23 mouse cellular contexts compared by ENCODE assay signal in genomic region chr11:68811881-68812577, GRCm38 (mm10). TPM values are rescaled to one million over a fixed set of nuclear protein-coding genes. Genes with fewer than 3 reads are reported as not detected.
A peak's percentile ranks its signal among the peaks of the same experiment; 100 is the strongest.
DNase-seq lines count a peak whose midpoint lies in the region; TF ChIP-seq lines count a peak whose summit lies in the region.
"Had no signal": no experiment of that assay in that cellular context is flagged by ENCODE, and none has a peak within 500 bp of the region (broad histone marks: within the 10 kb centered on the region; RNA-seq: fewer than 3 reads in every experiment).

No protein-coding gene starts in this region.

- no peaks in the 10 kb centered on the region for H3K9me3 ChIP-seq in E14TG2a.4 (ENCODE audit: low read length)
- H3K9me3 ChIP-seq: hindbrain, embryonic 12.5 days; liver, embryonic 12.5 days; midbrain, embryonic 10.5 days; midbrain, embryonic 15.5 days; neural tube, embryonic 15.5 days had no signal

- peak; percentile 19 for DNase-seq in adrenal gland, adult 2 months
- no peak for DNase-seq in adrenal gland, postnatal 25 days
- peak; percentile 36 to 39 for DNase-seq in layer of hippocampus, adult 2 months (ENCODE audit: low spot score in 2 of 2)
- DNase-seq in layer of hippocampus, adult 9-10 months (ENCODE audit: low spot score), result no peak
- peak; percentile 84 for DNase-seq in R1 (ENCODE audit: low read depth, low spot score)
- DNase-seq in thymus, postnatal 0 days (ENCODE audit: low spot score), result no peak
- DNase-seq: cerebellum, adult 11-12 months; cerebellum, postnatal 14 days; gastrocnemius, postnatal 14 days; heart, postnatal 36 days; kidney, adult 8-10 months; kidney, postnatal 10 days; left cerebral cortex, postnatal 4 days; liver, postnatal 0 days; thymus, adult 2 months; thymus, postnatal 4 days had no signal

- H3K27me3 ChIP-seq in E14TG2a.4 (ENCODE audit: insufficient read depth, low read length), result no peaks in the 10 kb centered on the region
- H3K27me3 ChIP-seq: hindbrain, embryonic 12.5 days; liver, embryonic 12.5 days; midbrain, embryonic 15.5 days; neural tube, embryonic 15.5 days had no signal

- H3K4me3 ChIP-seq in layer of hippocampus, adult 2 months, result no peak overlapping the region
- peak overlapping the region; percentile 65 for H3K4me3 ChIP-seq in E14TG2a.4 (replicated peaks; ENCODE audit: low read length)
- H3K4me3 ChIP-seq: erythroblast, embryonic 14.5 days; hindbrain, embryonic 12.5 days; liver, embryonic 12.5 days; midbrain, embryonic 10.5 days; midbrain, embryonic 15.5 days; neural tube, embryonic 15.5 days had no signal

- H3K4me1 ChIP-seq in E14TG2a.4 (replicated peaks; ENCODE audit: low read depth, low read length), result peaks cover 53% of the 10 kb centered on the region
- H3K4me1 ChIP-seq: hindbrain, embryonic 12.5 days; liver, embryonic 12.5 days; midbrain, embryonic 10.5 days; midbrain, embryonic 15.5 days; neural tube, embryonic 15.5 days had no signal

- peaks cover 85% of the 10 kb centered on the region for H3K36me3 ChIP-seq in E14TG2a.4 (ENCODE audit: insufficient read depth, low read length)

- H3K27ac ChIP-seq in layer of hippocampus, adult 2 months, result peak overlapping the region; percentile 57; the same call in 1 of the 2 replicates
- H3K27ac ChIP-seq: hindbrain, embryonic 12.5 days; liver, embryonic 12.5 days; midbrain, embryonic 10.5 days; midbrain, embryonic 15.5 days; neural tube, embryonic 15.5 days had no signal

- no peak for TF ChIP-seq CTCF in layer of hippocampus, adult 2 months (conservative IDR thresholded peaks at IDR 0.05)
- no peak for TF ChIP-seq CTCF in E14TG2a.4 (conservative IDR thresholded peaks at IDR 0.05; ENCODE audit: low read length)

RNA-seq across cellular contexts. Expression of gene Ndel1, which starts 59.6 kb away (rescaled TPM):
- 10 to 100 TPM; 60.6 to 98.0 TPM for total RNA-seq in adrenal gland, adult 2 months (2021)
- 156 and 186 TPM in 2 replicates for polyA plus RNA-seq in adrenal gland, adult 2 months (2012; rRNA removed)
- total RNA-seq in adrenal gland, postnatal 25 days (2021), result 54.4 and 70.0 TPM in 2 replicates
- 10 to 100 TPM; 81.1 to 96.3 TPM for total RNA-seq in layer of hippocampus, adult 2 months (2021)
- 57.1 and 60.3 TPM in 2 replicates for polyA plus RNA-seq in thymus, postnatal 0 days (2015; fragmentation: Nextera tagmentation; extraction: Ambion mirVana)

Comparison
In these comparisons a context has a peak if more than half of its experiments do, and no peak if none do; other contexts are left out.
1. DNase-seq: peak in adrenal gland, adult 2 months (single experiment), layer of hippocampus, adult 2 months (2 of 2) and R1 (single experiment); none in adrenal gland, postnatal 25 days (single experiment), layer of hippocampus, adult 9-10 months (single experiment) and thymus, postnatal 0 days (single experiment).